Mouse (Mus musculus) layer of hippocampus, adult 9-10 months (tissue): Measurements from ENCODE around the gene Brip1.

Source experiments
- DNase-seq: peaks from one replicate; pipeline ENCODE4 v3.0.0; 2022; ENCODE audit warnings: low spot score

Brip1 gene

DNA sequence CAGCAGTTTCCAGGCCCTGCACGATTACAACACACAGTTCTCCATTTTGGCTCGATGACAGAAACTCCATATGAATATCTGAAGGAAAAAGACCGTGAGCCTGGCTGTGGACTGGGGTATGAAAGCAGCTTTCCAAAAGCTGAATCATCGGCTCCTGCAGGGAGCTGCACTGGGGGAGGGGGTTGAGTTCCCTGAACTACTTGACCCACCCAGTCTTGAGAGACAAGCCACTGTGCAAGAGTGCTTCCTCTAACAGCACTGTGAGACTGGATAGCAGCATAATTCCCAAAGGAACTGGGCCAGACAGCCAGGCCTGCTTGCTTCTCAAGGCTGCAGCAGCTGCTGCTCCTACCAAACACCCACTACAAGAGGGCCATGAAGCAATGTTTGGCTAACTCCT, 178.6 kb downstream of the Brip1 start:
- DNase-seq: peak; percentile 17

DNA sequence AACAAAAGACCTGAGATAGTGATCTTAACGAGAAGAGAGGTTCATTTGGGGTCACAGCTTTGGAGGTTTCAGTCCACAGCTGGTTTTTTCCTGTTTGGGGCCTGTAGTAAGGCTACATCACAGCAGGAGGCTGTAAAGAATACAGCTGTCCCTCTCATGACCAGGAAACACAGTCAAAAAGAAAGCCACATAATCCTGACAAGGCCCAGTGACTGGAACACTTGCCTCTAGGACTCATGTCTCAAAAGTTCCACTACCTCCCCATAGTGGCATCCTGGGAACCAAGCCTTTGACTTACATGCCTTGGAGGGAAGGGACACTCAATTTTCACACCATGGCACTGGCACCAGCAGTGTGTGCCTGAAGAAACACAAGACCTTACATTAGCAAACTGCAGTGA, 181.0 kb downstream of the Brip1 start:
- no peak for DNase-seq

DNA sequence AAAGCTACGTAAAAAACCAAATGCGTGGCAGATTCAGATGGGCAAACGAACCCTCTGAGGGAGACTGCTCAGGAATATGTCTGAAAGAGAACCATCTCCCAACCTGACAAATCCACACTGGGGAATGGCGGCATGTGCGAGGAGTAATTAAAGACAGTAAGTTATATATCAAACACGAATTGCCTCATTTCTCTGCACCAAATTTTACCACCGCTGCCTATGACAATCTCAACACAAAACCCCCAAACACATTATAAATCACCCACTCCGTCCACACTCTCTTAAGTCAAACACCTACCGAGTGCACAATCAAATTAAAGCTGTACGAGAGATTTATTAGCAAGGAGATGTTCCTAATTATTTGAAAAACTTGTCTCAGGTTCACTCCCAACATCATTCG, 184.8 kb downstream of the Brip1 start:
- DNase-seq: no peak

DNA sequence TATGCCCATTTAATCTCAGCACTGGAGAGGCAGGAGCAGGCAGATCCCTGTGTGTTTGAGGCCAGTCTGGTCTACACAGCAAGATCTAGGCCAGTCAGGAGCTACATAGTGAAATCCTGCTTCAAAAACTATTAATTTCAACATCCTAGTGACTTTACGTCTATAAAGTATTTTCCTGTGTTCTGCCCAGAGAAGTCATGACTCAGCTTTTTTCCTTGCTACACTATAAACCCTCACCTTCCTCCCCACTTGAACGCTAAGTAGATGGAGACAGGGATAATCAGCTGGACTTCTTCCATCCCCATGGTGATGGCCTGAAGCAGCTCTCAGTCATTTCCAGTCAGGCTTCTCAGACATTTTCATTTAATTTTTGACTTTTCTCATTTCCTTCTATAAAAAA, 187.9 kb downstream of the Brip1 start:
- no peak for DNase-seq

DNA sequence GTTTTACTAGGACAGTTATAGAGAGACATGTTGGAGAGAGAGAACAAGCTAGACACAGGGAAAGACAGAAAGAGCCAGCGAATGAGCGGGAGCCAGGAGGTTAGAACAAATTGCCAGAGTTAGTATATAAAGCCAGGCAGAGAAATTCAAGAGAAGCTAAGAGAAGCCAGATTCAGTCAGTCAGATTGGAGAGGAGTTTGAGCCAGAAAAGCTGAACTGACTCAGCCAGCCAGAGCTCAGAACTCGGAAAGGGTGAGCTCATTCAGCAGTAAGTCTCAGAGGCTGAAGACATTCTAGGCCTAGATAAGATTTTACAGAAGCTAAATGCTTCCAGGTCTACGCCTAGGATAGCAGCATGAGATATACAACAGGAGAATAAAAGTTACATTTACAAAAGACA, 190.5 kb downstream of the Brip1 start:
- DNase-seq: no peak

DNA sequence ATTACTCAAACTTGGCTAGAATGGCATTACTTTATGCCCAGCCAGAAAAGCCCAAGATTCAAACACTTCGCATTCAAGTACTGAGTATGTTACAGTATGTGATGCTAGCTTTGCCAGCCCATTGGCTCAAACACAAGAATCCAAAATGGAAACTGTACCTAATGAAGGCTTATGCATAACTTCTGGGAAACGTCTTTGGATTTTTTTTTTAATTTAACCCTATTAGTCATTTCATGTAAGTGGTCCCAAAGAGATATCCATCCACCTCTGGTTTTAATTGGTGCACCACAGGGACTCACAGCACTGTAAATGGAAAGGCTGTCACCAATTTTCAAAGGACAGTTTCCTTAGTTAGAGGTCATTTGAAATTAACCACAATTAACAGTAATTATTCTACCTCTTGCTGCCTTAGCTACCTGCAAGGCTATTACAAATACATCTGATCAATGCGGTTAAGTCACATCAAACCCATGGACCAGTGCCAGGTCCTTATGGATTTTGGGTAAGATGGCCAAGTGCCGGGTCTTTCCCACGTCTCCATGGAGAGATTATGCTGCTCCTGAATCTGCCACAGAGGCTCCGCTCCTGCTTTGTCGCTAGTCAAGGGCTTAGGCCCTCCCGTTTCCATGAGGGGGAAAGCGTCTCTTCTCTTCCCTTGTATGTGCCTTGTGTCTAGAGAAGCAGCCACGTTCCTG, 192.6 kb downstream of the Brip1 start:
- no peak for DNase-seq
